Mouse (Mus musculus): Measurements from ENCODE around the gene Ripk1. TPM values are rescaled to one million over a fixed set of nuclear protein-coding genes. Genes with fewer than 3 reads are reported as not detected.
"Not testable (repeated sequence)": the region's sequence is repeated elsewhere in the genome, so short reads cannot be mapped to it uniquely, and the experiment has no call there.

Gene Ripk1
- total RNA-seq, 2 experiments from 2014 or later, result 7.7 to 8.2 TPM

DNA sequence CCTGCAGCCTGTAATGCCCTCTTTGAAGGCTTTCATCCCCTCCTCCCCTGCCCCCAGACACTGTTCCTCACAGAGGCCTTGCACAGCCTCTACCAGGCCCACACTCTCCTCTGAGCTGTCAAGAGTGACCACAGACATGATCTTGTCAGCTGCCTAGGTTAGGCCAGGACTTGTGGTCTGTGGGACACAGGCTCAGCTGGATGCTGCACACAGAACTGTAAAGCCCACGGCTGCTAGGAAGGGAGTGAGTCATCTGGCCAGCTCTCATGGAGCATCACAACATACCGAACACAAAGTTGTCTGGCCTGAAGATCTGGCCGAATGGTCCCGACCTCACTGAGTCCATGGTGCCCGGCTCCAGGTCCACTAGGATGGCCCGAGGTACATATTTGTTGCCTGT is 73.7 kb downstream of the Ripk1 start:
- not testable (repeated sequence) for DNase-seq (ENCODE audit: low spot score in 2 of 2)

DNA sequence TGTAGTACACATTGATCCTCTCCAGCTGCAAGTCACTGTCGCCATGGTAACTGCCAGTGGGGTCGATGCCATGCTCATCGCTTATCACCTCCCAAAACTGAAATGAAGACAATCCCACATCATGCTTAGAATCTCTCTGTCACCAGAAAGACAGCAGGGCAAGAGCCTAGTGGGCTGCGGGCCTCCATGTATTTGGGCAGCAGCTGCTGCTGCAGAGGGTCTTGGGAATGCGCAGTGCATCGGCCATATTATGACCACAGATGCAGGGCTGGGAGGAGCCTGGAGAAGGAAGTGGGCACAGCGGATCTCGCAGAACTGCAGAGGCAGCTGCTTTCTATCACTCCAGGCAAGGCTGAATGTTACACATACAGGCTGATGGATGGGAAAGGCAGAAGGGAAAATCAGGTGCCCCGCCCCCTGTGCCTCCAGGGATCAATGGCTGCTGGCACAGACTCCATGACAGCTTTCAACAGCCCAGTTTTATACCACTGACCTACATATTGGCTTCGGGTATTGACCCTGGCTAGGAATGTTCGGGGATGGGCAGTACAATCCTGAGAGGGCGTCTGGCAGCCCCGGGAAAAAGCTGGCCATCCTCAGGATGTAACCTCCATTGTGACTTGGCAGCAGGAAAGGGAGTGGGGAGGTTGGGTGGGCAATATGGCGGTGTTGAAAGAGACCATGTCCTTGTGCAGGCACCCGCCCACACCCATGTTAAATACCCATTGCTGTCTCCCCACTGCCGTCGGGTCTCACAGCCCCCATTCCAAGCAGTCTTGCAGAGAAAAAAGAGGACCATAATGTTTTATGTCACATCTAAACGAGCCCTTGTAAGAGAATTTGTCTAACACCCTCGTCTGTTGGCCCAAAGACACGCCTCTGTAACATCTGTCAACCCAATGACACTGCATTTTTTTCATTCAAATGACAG is 74.7 kb downstream of the Ripk1 start:
- peak; percentile 67 to 68 for DNase-seq (ENCODE audit: low spot score in 2 of 2)

DNA sequence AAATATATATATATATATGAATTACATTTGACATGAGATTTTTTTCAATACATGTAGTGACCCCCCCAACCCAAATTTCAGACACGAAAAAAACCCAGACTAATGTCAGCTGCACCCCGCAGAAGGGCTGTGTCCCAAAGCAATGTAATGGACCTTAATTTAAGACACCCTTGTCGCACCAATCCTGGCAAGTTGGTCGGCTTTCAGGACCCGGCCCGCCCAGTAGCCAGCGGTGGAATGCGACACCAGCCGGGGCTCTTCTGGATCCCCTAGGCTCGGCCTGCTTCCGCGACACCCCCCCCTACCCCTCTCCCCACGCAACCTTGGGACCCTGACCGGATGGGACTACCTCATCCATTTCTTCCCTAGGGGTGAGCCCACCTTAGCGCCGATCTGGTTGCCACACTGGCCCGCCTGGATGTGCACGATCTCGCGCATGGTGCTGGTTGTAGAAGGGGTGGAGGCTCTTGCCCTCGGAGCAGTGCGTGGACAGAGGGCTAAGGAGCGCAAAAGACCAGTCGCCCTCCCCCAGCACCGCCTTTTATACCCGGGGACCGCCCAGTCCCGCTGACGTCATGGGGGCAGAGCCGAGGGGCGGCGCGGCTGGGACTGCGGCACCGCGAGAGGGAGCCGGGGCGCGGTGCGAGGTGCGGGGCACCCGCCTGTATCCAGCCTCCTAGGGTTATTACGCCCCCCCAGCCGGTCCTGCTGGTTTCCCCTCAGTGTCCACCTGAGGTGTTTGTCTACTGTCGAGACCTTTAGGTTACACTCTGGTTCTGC is 75.5 kb downstream of the Ripk1 start, which contains the start of gene Tubb2a:
TSS of gene Tubb2a (minus strand) at position 516 of the 780 bp plus-strand sequence.
- peak; percentile 94 to 95 for DNase-seq (ENCODE audit: low spot score in 2 of 2)

DNA sequence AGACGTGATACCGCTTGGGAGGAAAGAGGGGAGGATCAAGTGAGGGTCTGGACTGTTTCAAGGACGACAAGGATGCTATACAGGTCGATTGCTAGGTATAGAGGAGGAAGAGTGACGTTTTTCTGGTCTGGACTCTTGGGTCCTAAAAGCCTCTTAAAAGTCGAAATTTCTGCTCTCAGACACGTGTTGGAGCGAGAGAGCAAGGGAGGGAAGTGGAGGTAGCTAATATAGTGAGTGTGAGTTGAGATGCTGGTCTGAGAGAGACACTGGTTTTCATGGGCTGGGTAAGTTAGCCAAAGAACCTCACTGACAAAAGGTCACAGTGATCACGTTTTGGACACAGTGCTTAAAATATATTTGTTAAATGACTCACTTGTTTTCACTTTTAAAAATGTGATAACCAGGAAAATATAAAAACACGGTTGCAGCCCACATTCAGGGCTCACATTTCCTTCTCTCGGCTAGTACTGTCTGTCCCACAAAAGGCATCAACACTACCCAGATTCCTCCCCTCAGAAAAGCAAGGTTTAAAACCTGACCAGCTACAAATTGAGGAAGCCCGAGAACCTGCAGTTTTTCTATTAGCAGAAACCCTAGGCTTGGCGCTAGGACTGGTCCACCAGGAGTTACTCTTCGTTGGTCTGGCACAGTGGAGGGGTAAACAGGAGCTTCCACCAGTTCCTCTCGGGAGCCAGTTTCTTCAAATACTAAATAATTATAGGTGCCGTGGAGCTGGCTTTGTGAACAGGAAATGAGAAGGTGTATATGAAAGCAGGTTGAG is 76.5 kb downstream of the Ripk1 start:
- DNase-seq (ENCODE audit: low spot score in 2 of 2), result no peak

DNA sequence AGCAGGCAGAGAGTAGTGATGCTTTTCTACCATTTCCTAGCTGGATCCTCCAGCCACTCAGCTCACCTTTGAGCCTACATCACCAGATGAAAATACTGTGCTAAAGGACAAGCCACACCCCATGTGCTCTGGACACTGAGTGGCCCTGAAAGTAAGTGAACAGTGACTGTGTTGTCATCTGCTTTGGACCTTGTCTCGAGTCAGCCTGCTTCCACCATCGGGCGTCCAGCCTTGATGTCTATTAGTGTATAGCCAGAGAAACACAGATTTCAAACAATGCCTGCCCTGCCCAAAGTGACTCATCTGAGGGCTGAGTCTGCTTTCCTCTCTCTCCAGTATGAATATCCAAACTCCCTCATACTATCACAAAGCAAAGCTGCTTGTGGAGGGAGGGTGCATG is 77.6 kb downstream of the Ripk1 start:
- no peak for DNase-seq (ENCODE audit: low spot score in 2 of 2)

DNA sequence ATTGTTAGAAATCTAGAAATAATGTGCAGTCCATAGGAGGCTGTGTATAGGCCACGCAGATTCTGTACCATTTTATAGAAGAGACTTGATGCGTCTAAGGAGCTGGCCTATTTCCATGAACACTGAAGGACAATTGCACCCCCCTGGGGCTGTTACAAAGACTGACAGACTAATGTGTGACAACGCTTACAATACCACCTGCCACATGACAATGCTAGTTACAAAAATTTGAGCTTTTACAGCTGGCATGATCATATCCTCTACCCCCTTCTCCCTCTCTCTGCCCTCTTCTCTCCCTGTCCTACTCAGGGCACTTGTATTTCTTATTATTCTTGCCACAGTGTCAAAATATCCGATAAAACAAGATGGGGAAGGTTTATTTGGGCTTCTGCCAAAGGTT is 79.8 kb downstream of the Ripk1 start:
- no peak for DNase-seq (ENCODE audit: low spot score in 2 of 2)

DNA sequence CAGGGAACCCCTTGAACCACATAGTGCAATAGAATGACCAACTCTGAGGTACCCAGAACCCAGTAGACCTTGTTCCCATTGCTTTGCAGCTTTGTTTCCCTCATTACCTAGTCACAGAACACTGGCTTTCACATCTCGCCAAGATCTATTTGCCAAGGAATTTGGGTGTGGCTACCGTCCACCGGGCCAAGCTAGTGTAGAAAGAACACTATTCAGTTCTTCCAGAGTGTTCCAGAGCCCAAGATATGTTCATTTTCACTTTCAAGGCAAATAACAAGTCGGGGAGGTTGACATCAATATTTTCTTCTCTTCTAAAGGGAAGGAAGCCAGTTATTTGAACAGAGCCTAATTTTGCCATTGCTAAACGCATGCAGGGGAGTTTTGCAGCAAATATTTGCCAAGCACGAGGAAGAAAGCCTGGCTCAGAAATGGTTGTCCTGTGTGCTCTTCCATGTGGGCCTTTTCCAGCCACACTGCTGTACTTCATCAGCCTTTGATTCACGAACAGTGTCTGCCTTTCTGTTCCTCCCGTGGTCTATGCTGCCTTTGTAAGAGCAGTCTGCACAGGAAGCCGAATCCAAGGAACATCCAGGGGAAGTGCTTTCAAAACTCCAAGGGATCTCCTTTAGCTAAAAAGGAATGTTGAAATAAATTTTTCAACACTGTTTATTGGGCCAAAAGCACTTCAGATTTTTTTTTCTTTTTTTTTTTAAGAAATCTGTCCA is 82.0 kb downstream of the Ripk1 start:
- DNase-seq (ENCODE audit: low spot score in 2 of 2), result peak in 1 of 2 experiments; percentile 63

Other genes starting within 250 kb of the Ripk1 start
- gene Serpinb6e, start 159.0 kb upstream of the Ripk1 start, total RNA-seq (2021), result not detected
- under 1 TPM; 0.38 to 0.58 TPM for gene Serpinb6c, start 96.7 kb upstream of the Ripk1 start, total RNA-seq (2021)
- 1 to 10 TPM; 5.3 to 7.1 TPM for gene Nqo2, start 37.7 kb upstream of the Ripk1 start, total RNA-seq (2021)
- 10 to 100 TPM; 45.3 to 49.5 TPM for gene Serpinb6a, start 431 bp downstream of the Ripk1 start, total RNA-seq (2021)
- 10 to 100 TPM; 39.3 to 46.4 TPM for gene Bphl, start 35.2 kb downstream of the Ripk1 start, total RNA-seq (2021)
- gene Tubb2a, start 75.6 kb downstream of the Ripk1 start, total RNA-seq (2021), result 1,000 to 10,000 TPM; 2,027 to 2,125 TPM
- 100 to 1,000 TPM; 703 to 790 TPM for gene Tubb2b, start 128.1 kb downstream of the Ripk1 start, total RNA-seq (2021)
- gene Psmg4, start 160.6 kb downstream of the Ripk1 start, total RNA-seq (2021), result 10 to 100 TPM; 26.1 to 33.6 TPM

Measured in layer of hippocampus, postnatal 14 days (tissue).